Mouse (Mus musculus) urinary bladder, postnatal 4 days (tissue): Measurements from ENCODE around the gene Hdac9.
"Not testable (repeated sequence)": the region's sequence is repeated elsewhere in the genome, so short reads cannot be mapped to it uniquely, and the experiment has no call there.

Experiments
- DNase-seq, 2 experiments: peaks; one replicate each; pipeline ENCODE4 v3.0.0; 2021 to 2022; ENCODE audit warnings: low spot score in 2 of 2

Gene Hdac9

DNA sequence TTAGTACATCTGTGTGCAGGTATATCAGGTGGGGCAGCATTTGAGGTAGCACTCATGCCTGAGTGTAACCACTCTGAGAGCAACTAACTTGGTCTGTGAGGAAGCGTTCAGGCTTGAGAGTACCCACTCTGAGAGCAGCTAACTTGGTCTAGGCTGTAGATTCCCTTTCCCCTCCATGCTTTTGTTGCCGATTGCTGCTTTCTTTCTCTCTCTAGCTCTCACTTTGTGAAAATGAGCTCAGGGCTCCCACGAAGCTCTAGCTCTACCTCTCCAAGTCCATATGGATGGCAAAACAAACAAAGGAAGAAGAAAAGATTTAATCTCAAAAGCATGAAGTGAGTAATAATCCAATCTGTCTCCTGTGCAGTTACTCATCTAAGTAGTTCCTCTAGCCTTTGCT is 421.0 kb downstream of the Hdac9 start:
- DNase-seq = no peak

DNA sequence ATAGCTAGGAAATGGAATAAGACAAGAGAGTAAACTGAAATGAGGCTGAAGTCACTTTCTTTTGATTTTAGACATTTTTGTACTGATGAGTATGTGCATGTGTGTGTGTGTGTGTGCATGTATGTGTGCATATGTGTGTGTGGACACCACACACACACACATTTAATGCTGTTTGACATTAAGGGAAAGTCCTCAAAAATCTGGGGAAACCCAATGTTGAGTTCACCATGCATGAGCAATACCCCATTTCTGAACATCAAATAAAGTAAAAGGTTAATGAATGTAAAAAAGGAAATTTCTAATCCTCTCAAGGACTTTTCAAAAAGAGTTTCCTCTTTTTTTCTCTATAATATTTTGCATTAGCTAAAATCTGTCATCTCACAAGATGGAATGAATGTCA is 427.3 kb downstream of the Hdac9 start:
- no peak for DNase-seq

DNA sequence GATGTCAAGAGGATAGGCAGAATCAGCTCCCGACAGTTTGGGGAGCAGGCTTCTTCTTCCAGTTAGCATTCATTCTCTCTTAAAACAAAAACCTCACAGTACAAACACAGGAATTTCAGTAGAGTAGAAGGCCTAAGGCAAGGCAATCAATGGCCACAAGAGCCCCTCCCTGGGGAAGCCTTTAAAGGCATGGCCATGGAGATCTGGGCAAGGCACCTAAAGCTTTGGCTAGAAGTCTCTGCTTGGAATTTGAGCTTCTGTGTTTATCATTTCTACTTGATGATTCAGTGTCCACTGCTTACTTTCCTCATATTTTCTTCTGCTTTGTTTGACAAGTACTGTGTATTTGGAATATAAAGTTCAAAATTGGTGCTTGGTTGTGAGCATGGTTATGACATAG is 429.2 kb downstream of the Hdac9 start:
- DNase-seq = no peak

DNA sequence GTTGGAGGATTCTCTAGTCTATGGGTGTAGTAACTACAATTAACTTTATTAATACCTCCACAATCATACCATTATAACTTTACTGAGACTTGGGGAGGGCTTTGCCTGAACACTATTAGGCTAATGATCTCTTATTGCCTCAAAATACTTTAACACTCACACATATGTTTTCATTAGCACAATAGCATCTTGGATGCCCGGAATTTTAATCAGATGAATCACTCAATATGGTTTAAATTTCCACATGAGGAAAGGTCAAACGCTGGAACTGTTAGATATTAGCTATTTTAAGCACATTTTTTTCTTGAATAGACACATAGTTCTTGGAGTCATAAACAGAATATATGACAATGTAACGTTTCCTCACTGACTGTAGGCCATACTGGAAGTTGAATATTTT is 429.9 kb downstream of the Hdac9 start:
- DNase-seq = no peak

DNA sequence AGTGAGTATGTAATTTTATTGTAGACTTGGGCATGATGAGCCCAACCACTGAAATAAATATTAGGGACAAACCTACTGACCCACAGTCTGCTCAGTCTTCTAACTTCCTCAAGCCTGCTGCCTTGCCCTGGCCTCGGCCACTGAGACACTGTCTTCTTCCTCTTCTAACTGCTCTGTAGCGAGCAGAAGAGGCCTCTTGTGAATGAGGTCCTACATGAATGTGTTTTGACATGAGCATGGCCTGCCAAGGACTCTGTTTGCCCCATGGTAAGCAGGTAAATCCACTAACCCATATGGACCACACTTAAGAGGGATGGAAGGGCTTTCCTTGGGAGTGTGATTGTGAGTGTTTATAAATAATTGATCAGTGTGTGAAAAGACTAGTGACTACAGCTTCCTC is 430.9 kb downstream of the Hdac9 start:
- DNase-seq = no peak

DNA sequence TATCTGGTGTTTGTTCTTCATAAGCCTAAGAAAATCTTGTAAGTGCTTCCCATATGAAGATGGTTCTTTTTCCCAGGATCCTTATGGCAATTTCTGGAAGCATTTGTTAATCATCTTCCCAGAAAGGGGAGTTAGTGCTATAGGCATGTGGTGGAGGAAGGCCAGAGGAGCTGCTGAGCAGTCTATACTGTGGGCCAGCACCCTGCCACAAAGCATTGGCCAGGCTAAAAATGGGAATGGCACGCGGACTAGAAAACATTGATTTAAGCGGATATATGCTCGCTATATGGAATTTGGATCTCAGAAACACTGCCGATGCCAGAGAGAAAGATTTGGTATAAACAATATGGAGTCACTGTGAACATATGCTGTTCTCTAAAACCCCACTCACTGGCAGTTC is 435.2 kb downstream of the Hdac9 start:
- no peak for DNase-seq

DNA sequence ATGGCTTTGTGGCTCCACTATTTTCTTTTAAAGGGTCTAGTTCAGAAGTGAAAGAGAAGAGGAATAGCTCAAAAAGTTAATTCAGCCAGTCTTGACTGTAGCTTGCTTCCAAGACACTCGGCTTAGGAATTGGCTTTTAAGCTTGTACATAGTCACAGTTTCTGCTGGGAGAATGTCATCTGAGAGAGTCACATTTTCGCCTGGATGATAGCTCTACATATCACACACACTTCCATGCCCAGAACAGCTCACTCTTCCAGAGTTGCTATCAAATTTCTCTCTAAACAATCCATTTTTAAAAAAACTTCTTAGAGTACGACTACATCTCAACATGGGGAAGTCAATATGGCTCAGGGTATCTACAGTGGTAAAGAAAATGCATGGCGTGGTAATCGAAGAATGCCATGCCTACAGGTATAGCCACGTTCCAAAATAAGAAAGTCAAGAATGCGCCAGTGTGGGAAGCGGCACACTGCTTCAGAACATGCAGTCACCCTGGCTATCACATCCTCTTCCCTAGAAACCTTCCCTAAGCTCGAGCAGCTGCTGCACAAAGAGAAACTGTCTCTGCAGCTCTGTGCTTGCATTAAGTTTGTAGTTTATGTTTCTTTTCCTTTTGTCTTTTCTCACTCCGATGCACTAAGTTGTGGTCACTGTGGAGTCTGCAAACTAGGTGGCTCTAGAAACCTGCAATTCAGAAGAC is 443.8 kb downstream of the Hdac9 start:
- DNase-seq = no peak

DNA sequence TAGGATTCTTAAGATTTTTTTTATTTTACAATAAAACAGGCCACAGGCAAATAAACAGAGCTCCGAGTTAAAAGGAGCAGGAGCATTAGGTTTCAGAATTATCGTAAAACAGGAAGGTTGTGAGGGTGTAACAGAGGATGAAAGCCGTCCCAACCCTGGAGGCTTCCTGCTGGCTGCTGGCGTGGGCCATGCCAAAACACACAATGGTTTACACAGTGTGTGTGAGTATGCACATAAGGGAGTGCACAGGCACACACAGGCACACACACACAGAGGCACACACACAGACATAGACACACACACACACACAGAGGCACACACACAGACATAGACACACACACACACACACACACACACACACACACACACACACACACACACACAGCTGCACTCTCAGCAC is 444.4 kb downstream of the Hdac9 start:
- no peak for DNase-seq

DNA sequence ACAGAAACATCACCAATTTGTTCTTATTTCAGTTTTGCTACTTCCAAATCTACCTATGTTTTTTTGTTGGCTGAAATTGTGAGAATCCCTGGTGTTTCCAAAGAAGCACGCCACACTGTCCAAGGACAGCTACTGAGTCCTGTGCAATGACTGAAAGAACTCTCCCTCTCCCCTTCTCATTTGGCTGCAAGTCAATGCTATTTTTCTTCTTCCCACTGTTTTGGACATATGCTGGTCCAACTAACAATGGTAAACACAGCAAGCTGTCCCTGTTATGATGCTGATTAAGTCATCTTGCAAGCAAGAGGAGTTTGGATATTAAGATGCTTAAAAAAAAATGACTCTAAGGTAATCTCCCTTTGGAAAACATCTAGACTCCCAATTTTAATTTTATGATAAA is 455.2 kb downstream of the Hdac9 start:
- no peak for DNase-seq

DNA sequence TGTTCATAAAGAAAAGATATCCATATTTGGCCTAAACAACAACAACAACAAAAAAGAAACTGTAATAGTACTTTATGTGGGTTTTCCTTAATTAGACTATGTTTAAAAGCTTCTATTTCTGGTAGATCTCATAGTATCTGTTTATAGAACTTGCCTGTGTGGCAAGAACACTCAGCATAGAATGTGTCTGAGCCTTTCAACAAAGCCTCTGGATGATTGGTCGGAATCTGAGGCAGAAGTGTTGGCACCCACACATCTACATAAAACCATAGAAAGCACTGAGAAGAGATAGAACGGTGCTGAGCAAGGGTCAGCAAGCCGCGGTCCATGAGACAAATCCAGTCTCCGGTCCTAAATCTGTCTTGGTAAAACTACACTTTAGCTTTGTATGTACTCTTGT is 464.3 kb downstream of the Hdac9 start:
- no peak for DNase-seq

DNA sequence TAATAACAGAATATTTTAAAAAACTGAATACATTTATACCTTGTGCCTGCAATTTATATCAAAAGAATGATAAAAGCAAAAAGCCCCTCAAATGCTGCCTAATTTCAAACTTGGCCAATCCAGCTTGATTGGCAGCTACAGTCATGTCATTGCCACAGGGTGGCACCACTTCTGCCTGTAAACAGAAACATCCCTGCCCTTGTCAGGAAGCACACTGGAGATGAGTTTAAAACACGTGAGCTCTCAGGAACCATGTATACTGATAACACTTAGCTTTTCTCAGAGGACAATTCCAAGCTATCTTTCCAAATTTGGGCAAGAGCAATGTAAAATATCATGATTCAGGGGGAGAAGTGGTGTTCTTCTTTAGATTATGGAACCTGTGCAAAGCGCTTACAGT is 465.7 kb downstream of the Hdac9 start:
- DNase-seq = no peak

DNA sequence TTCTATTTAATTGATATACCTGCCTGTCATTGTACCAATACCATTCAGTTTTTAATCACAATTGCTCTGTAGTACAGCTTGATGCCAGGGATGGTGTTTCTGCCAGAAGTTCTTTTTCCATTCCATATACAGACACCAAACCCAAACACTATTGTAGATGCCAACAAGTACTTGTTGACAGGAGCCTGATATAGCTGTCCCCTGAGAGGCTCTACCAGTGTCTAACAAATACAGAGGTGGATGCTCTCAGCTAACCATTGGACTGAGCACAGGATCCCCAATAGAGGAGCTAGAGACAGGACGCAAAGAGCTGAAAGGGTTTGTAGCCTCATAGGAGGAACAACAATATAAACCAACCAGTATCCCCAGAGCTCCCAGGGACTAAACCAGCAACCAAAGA is 472.2 kb downstream of the Hdac9 start:
- DNase-seq = not testable (repeated sequence)

DNA sequence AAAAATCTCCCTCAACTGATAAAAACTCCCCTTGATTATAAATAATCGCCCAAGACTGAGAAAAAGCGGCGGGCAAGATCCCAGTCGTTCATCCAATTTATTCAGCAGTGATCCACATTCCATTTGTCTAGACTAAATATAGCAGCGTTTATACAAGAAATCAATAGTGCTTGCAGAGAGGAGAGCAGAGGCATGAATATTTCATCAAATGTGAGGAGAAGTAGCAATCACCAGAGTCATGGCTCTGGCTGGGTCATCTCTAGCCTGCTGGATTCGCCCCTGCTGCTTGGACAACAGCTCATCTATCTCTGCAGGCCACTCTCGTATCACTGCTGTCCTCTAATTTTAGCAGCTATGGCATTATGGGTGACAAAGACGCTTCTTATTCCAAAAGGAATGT is 476.0 kb downstream of the Hdac9 start:
- no peak for DNase-seq

DNA sequence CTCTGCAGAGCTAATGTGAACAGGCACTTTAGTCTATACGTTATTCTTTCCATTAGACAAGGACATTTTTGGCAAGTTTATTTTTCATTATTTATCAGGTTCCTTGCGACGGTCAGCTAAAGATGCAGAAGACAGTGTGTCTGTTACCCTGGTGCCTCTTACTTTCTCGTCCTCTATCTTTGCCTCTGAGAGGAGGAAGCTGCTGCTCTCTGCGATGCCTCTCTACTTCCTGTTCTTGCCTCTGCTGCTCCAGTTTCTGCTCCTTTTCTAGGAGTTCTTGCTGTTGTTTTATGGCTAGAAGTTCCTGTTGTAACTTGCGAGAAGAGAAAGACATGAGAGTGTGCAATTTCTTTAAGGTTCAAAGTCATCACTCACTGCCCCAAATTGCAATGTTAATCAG is 484.0 kb downstream of the Hdac9 start:
- no peak for DNase-seq

DNA sequence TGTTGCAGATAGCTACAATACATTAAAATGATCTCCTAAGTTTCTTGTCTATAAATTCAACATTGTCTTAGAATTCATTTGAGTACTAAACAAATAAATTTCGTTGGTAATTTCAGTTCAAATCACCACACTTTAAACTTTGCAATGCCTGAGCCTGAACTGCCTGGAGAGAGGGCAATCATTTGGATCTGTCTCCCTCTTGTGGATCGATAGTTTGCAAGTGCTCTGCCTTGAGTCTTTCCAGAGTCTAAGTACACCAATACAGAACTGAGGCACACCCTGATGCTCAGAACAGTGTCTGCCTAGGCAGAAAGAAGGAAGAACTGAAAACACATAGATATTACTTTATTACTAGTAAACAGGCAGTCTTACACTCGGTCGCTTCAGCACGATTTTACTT is 484.4 kb downstream of the Hdac9 start:
- no peak for DNase-seq

DNA sequence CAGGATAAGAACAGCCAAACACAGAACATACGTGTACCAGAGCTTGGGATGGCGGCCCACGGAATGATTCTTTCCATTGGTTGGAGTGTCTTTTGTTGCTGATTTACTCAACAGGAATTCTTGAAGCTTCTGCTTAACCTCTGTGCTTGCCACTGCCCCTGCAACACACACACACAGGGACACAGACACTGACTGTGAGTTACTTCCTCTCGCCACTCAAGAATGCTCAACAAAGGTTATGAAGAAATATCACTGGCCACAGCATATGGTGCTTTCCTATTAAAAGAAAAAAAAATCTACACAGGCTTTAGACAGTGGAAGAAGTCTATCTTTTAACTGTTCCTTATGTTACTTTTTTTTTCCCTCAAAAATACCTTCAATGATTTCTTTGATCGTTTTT is 485.1 kb downstream of the Hdac9 start:
- no peak for DNase-seq

DNA sequence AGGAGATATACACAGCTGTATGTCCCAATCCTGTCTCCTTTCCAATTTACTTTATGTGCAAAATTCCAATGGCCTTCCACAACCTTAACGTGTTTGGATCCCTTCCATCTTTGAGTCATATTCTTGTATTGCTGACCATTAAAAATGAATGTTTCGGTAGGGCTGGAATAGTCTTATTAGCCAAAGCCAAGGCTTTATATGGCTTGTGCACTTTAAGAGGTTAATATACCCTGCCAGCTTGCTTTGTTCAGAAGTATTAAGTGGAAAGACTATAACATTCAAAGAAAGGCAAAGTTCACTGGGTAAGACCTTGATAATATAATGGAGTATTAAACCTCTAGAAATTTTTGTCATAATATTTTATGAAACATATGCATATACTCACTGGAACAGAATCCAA is 491.4 kb downstream of the Hdac9 start:
- no peak for DNase-seq

DNA sequence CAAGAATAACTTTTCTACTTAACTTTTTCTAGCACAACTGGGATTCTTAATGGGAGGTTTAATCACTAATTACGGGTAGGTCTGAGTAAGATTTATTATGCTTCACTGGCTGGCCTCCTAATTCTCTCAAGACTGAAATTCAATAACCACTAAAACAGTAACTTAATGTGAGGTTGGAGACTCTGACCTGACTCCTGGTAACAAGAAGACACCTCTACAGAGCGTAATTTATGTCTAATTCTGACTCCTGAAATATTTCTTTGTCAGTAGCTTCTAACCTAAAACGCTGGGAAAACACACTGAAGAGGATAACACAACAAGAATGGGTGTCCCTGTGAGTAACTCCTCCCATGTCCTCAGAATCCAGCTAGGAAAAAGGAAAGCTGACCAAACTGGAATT is 508.8 kb downstream of the Hdac9 start:
- no peak for DNase-seq

DNA sequence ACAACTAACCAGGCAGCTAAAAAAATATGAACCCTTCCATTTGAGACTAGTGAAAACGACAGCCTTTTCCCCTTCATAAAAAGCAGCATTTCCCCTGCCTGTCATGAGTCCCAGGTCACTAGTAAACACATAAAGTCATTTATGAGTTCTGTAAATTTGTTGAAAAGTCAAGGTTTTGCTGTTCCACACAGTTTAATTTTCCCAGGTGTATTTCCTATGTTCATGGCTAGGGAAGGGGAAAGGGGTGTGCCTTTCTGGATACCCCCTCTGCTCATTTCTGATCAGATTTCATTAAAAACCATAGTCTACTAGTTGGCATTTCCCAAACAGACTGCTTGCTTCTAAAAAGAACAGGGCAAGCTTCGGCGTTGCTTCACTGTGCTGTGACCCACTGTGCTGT is 509.8 kb downstream of the Hdac9 start:
- no peak for DNase-seq

DNA sequence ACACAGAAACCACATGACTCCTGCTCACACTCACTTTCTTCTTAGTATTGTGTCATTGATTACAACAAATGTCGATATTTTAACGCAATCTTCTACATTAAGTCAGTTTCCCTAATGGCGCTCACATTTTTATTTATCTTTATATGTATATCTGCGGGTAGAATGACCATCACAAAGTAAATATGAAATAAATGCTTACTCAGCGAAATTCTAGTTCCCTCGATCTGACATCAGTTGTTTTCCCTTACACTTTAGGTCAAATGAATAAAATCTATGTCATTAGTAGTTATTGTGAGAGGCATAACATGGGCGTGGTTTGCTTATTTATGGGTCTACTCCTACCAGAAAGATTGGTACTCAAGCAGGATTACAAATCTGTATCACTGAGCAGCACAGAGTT is 514.8 kb downstream of the Hdac9 start:
- DNase-seq = no peak

DNA sequence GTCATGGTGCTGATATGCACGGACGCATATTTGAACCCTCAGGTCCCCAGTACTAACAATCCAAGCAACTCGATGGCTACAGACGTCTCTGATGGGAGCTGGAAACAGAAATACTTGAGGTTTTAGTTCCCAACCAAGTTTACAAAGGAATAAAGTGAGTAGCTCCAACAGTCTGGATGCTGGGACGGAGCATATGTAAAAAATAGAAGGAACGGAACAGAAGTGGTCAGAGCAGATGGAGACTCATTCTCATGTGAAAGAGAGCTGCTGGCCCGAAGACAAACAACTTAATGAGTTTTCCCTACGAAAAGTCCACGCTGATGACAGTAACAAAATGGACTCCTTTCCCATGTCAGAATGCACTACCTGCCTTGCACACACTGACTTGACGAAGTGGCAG is 518.3 kb downstream of the Hdac9 start:
- DNase-seq = no peak

DNA sequence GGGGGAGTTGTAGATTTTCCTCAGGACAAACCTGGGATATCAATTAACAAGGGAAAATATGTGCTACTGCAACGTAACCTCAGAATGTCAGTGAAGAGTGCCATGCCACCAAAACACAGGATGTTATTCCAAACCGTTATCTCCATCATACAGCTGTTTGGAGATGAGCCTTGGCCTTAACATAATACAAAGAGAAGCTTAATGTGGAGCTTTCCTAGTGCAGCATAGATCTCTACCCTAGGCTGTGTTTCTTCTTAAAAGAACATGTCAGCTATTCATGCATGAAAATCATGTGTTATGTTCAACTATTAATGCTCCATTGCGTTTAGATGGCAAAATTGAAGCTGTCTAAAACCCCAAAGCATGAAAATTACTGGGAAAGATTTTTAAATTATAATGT is 522.6 kb downstream of the Hdac9 start:
- no peak for DNase-seq

DNA sequence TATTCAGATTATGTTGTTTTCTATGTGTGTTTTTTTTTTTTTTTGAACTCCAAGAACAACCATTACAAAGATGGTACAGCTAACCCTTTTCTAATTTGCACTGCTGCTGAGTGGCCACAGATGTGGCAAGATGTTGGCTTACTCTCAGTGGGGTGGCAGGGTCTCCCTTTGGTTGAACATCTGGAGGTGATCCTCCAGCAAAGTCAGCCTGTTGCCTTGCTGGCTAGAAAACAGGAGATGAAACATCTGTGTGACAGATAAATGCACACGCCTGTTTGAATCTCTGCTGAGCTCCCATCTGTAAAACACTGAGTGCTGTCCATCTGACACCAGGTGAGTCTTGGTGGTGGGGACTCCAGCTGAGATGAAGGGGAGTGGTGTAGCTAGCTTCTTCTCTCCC is 537.2 kb downstream of the Hdac9 start:
- no peak for DNase-seq

DNA sequence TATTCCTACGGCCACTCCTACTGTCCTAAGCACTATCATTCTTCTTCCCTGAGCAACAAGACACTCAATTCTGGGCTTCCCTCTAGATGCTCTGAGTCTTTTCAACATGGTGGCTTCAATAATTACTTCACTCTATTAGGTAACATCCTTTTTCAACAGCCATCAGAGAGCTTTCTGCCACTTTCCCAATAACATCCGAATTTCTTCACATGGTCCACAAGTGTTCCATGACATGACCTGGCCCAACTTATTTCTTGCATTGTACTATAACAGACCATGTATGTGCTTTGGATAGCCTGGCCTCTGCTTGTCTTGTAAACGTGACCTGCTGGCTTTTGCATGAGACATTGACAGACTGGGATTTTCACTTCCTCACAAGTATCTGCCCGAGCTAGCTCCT is 538.3 kb downstream of the Hdac9 start:
- no peak for DNase-seq

DNA sequence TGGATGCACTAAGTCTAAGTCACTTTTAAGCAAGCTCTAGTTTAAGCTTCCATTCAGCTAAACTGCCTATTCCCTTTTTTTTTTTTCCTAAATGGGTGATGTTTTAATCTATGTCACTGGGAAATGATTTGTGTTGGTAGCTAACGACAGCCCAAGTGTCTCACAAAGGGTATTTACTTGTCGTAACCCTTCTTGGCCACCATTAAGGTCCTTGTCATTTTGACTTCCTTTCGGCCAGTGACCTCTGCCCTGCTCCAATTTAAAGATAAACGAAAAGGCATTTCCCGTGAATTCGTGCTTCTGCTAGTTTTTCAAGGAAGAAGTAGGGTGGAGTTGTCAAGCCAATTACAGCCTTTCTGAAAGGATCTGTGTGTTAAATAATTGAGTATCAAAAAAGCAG is 565.0 kb downstream of the Hdac9 start:
- no peak for DNase-seq
